Mouse (Mus musculus) liver, embryonic 14.5 days (tissue): ENCODE measurements around the gene Tefm.

ENCODE experiments used
- CTCF ChIP-seq: IDR thresholded peaks from 2 replicates; pipeline ENCODE4 v1.5.1; 2016; ENCODE audit warnings: antibody characterized with exemption, low read depth, control low read depth
- EP300 ChIP-seq: IDR thresholded peaks from 2 replicates; pipeline ENCODE4 v1.6.1; 2016; ENCODE audit warnings: antibody characterized with exemption, low read depth

GRCm38 (mm10) chr11:80137773-80138172, 4.2 kb downstream of the Tefm start:
- TF ChIP-seq CTCF (no peak), EP300 (no peak)
